Mouse (Mus musculus) stomach, embryonic 16.5 days (tissue): ENCODE measurements around the gene Prkcz. TPM values are rescaled to one million over a fixed set of nuclear protein-coding genes. Genes with fewer than 3 reads are reported as not detected.

Source experiments
- ATAC-seq: fragments of 200-750 bp; cut with Nextera tagmentation; 2 replicates; pipeline ENCODE4 v1.8.0; 2017; ENCODE audit warnings: moderate number of reproducible peaks, moderate TSS enrichment; ENCODE audit not compliant: insufficient read depth, low FRiP score
- H3K27ac ChIP-seq: fragments of 300-500 bp; sonication (generic); 2 replicates; pipeline ENCODE4 v1.5.1; 2014; ENCODE audit warnings: low read length
- H3K27me3 ChIP-seq: fragments of 300-500 bp; sonication (generic); 2 replicates; pipeline ENCODE4 v1.6.1; 2014; ENCODE audit warnings: low read length, control low read depth, mixed read lengths; ENCODE audit not compliant: control insufficient read depth, insufficient read depth
- H3K36me3 ChIP-seq: fragments of 300-500 bp; sonication (generic); 2 replicates; pipeline ENCODE4 v1.6.1; 2014; ENCODE audit warnings: low read length; ENCODE audit not compliant: control insufficient read depth, insufficient read depth
- H3K4me1 ChIP-seq: fragments of 300-500 bp; sonication (generic); 2 replicates; pipeline ENCODE4 v1.6.1; 2014; ENCODE audit warnings: low read length, control low read depth, mixed read lengths; ENCODE audit not compliant: control insufficient read depth, insufficient read depth
- H3K4me2 ChIP-seq: fragments of 300-500 bp; sonication (generic); 2 replicates; pipeline ENCODE4 v1.6.1; 2014; ENCODE audit warnings: low read depth, low read length, mixed read lengths
- H3K4me3 ChIP-seq: fragments of 300-500 bp; sonication (generic); replicated peaks from 2 replicates; pipeline ENCODE4 v1.5.1; 2014; ENCODE audit warnings: mild to moderate bottlenecking, low read length
- H3K9ac ChIP-seq: fragments of 300-500 bp; sonication (generic); 2 replicates; pipeline ENCODE4 v1.6.1; 2014; ENCODE audit warnings: low read length
- H3K9me3 ChIP-seq: fragments of 300-500 bp; sonication (generic); replicated peaks from 2 replicates; pipeline ENCODE4 v1.6.1; 2016; ENCODE audit warnings: low read length, control low read depth; ENCODE audit not compliant: control insufficient read depth
- WGBS: fragments of 180-500 bp; shearing (Covaris S2); extraction: QIAGEN DNeasy Blood & Tissue Kit; methylation state at CpG from one replicate; pipeline ENCODE4 v1.1.7; 2014; 5-methylcytosine and 5-hydroxymethylcytosine counted together
- polyA plus RNA-seq: library from polyadenylated mRNA; unstranded; fragments of >200 nt; fragmentation: Nextera tagmentation; extraction: Ambion mirVana; gene quantifications from 2 replicates; pipeline ENCODE4 v1.2.1, GENCODE M21; 2015

Prkcz gene
- polyA plus RNA-seq, 1 experiment from 2014 or later: 16.7 TPM

DNA sequence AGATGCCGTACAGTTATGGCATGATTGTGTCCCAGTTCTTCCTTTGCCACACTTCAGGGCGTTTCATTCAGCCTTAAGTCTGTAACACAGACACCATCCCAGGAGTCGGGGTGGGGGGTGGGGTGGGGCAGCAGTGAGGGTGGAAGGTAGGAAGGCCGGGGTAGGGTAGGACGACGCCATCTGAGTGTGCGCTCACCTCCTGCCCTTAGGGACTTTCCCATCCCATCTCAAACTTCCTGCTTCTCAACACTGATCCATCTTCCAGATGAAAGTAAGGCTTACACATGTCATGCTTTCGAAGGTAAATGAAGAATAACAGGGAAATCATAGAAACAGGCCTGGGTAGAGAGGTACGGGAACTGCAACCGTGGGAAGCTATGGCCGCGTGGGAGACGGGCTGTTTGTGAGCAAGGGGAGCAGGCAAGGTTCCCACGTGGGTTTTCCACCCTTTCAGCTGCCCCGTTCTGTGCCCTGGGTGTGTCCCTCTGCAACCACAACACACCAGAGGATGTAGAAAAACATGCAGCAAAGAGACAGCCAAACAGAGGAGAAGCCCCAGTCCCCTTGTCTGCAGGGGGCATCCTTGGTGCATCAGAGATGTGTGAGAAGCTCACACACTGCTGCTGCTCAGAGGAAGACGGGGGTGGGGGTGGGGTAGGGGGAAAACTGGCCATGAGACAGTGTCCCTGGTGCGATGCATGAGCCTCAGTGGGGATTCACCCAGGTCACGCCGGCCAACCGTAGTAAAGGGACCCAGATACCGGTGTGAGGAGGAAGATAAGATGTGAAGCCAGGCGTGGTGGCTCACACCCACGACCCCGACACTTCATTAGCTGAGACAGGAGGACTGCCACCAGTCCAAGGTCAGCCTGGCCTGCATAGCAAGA lies 54.6 kb downstream of the Prkcz start:
- Histone ChIP-seq H3K27ac (no peak overlapping the region), H3K4me3 (no peak overlapping the region), H3K9me3 (no peaks in the 10 kb centered on the region), H3K36me3 (no peaks in the 10 kb centered on the region), H3K9ac (no peak overlapping the region), H3K4me1 (peaks cover 8% of the 10 kb centered on the region; the same call in 1 of the 2 replicates), H3K4me2 (no peak overlapping the region), H3K27me3 (no peaks in the 10 kb centered on the region)
- WGBS: 52% methylated on average over 24 of the region's 24 CpGs
- no peak for ATAC-seq

DNA sequence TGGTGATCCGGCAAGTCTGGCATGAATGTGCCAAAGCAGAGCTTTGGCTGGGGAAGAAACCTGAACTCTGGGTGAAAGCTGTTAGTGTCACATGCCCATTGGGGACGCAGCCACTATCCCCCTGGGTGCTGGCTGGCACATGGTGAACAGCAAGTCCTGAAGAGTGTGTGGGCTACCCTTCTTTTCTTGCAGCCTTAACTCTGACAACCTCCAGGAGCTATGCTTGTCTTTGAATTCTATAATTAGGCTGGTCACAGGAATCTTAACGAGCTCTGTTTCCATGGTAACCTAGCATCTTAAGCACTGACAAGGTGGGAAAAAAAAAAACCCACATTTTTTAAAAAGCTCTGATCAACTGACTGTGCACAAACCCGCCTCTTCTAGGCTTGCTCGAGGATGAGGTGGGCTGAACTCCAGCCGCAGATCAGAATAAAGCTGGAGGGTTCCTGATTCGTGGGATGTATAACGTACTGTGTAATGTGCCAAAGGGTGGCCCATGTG lies 55.6 kb downstream of the Prkcz start:
- Histone ChIP-seq H3K4me2 (no peak overlapping the region), H3K4me1 (peaks cover 8% of the 10 kb centered on the region; the same call in 1 of the 2 replicates), H3K4me3 (no peak overlapping the region), H3K9me3 (no peaks in the 10 kb centered on the region), H3K9ac (no peak overlapping the region), H3K27me3 (no peaks in the 10 kb centered on the region), H3K36me3 (no peaks in the 10 kb centered on the region), H3K27ac (no peak overlapping the region)
- 75% methylated on average over 8 of the region's 8 CpGs for WGBS
- no peak for ATAC-seq

DNA sequence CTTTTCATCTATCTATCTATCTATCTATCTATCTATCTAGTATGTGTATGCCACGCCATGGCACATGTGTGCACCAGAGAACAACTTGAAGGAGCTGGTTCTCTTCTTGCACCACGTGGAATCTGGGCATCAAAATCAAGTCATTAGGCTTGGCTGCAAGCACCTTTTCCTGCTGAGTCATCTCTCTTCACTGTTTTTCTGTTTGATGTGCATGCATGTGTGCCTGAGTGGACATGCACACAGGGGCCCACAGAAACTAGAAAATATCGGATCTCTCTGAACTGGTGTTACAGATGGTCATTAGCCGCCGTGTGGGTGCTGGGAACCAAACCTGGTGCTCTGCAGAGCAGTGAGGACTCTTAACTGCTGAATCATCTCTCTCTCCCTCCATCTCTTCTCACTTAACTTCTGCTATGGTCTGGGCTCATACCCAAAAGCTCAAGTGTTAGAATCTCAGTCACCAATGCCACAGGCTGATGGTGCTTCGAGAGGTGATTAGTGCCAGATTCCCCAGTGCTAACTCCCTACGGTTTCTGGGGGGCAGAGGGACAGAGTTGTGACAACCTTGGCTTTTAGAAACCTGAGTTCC lies 56.6 kb downstream of the Prkcz start:
- no peak for ATAC-seq
- H3K4me3 ChIP-seq: no peak overlapping the region
- H3K27me3 ChIP-seq: no peaks in the 10 kb centered on the region
- no peaks in the 10 kb centered on the region for H3K9me3 ChIP-seq
- no peak overlapping the region for H3K4me2 ChIP-seq
- no peaks in the 10 kb centered on the region for H3K36me3 ChIP-seq
- WGBS: 79% methylated on average over 7 of the region's 7 CpGs
- H3K4me1 ChIP-seq: peaks cover 8% of the 10 kb centered on the region; the same call in 1 of the 2 replicates
- H3K9ac ChIP-seq: no peak overlapping the region
- H3K27ac ChIP-seq: no peak overlapping the region

DNA sequence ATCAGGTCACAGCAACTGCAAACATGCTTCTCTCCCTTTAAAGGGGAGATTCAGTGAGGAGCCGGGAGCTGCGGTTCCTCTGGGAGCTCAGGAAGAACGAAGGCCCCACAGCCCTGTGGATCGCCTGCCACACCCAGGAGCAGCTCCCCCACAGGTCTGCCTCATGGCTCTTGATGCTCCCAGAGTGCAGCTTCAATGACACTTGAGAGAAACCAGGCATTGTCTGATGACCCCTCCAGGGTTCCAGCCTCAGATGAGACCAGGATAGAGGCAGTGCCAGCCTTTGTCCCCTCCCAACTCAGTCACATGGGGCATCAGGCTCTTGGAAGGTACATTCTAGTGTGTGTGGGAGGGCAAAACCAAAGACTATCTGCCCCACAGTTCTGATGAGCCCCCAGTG lies 59.2 kb downstream of the Prkcz start:
- WGBS: 36% methylated on average over 4 of the region's 4 CpGs
- no peak for ATAC-seq
- H3K4me2 ChIP-seq: no peak overlapping the region

DNA sequence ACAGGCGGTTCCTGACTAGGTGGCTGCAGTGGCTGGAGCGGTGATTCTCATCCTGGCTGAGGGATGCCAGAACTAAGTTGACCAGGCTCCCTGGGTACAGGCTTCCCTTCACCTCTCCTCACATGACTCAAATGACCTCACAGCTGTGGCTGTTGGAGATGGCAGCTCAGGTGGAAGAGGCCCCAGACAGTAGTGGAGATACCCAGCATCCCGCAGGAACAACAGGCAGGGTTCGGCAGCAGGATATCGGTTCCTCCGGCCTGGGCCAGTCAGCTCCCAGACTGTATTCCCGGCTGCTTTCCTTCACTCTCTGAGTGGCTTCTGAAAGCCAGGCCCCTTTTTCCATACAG lies 60.1 kb downstream of the Prkcz start:
- WGBS: 89% methylated on average over 7 of the region's 7 CpGs
- H3K4me3 ChIP-seq: no peak overlapping the region
- H3K9ac ChIP-seq: no peak overlapping the region
- H3K36me3 ChIP-seq: no peaks in the 10 kb centered on the region
- H3K27ac ChIP-seq: no peak overlapping the region
- no peak for ATAC-seq
- no peak overlapping the region for H3K4me2 ChIP-seq
- no peaks in the 10 kb centered on the region for H3K27me3 ChIP-seq
- H3K4me1 ChIP-seq: no peaks in the 10 kb centered on the region
- no peaks in the 10 kb centered on the region for H3K9me3 ChIP-seq

More for the DNA sequence above, 59.2 kb downstream of the Prkcz start:
- Histone ChIP-seq H3K9ac (no peak overlapping the region), H3K4me1 (no peaks in the 10 kb centered on the region), H3K27ac (no peak overlapping the region), H3K36me3 (no peaks in the 10 kb centered on the region), H3K4me3 (no peak overlapping the region), H3K27me3 (no peaks in the 10 kb centered on the region), H3K9me3 (no peaks in the 10 kb centered on the region)

DNA sequence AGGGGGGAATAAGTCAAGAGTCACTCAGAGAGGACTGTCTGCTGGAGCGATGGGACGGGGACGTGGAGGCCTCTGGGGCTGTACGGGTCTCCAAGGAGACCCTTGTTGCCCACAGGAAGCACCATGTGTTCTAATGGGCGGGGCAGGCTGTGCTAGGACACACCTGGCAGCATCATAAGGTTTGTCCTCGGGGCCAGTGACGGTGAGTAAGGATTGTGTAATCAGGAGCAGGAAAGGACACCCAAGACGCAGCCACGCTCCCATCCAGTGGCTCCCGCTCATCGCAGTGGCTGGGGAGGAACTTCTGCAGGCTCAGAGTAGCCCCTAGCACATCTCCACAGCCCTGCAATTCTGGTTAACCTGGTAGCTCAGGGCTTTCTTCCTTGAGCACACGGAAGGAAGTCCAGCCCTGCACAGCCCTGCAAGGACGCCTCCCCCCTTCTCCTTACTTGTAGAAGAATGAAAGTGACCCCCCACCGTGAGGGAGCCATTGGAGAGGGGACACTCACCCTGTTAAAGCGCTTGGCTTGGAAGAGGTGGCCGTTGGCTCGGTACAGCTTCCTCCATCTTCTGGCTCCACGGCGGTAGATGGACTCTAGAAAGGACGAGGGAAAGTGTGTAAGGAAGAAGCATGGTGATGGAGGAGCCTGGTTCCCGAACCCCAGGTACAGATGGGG lies 60.6 kb downstream of the Prkcz start:
- peak; percentile 17; the same call in 1 of the 2 replicates for ATAC-seq
- Histone ChIP-seq H3K36me3 (no peaks in the 10 kb centered on the region), H3K9ac (no peak overlapping the region), H3K27ac (no peak overlapping the region), H3K4me3 (no peak overlapping the region), H3K4me2 (no peak overlapping the region), H3K9me3 (no peaks in the 10 kb centered on the region), H3K27me3 (no peaks in the 10 kb centered on the region), H3K4me1 (no peaks in the 10 kb centered on the region)
- WGBS: 75% methylated on average over 21 of the region's 21 CpGs

DNA sequence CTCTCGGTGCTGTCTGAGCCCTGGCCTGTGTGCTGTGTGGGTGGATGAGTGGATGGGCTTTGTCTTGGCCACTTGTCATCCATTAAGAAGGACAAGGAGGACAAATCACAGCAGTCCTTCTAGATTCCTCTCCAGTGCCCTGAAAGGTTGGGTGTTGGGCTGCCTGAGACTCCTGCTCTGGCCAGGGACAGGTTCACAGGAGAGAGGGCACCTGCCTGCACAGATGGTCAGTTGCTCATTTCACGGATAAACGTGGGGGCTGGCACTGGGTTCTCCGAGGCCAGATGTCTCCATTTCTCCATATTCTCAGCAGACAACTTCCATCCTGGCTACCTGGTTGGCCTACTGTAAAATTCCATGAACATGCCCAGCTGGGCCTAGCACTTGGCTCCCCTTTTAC lies 62.3 kb downstream of the Prkcz start:
- H3K27me3 ChIP-seq: no peaks in the 10 kb centered on the region
- H3K36me3 ChIP-seq: no peaks in the 10 kb centered on the region
- H3K9me3 ChIP-seq: no peaks in the 10 kb centered on the region
- no peak overlapping the region for H3K27ac ChIP-seq
- 81% methylated on average over 4 of the region's 4 CpGs for WGBS
- no peaks in the 10 kb centered on the region for H3K4me1 ChIP-seq
- no peak overlapping the region for H3K9ac ChIP-seq
- H3K4me2 ChIP-seq: no peak overlapping the region
- no peak for ATAC-seq
- no peak overlapping the region for H3K4me3 ChIP-seq

DNA sequence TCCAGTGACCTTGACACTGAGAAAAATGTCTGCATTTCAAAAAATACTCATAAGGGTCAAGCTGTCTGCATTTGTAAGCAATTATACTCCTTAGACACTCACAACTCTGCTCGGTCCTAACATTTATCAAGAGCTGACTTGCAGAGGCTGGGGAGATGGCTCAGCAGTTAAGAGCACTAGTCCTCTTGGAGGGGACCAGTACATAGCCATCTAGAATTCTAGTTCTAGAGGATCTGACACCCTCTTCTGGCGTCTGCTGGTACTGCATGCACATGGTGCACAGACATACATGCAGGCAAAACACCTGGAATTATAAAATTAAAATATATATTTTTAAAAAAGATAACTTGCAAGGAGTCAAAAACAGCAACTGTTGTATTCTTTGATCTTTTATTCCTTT lies 64.1 kb downstream of the Prkcz start:
- no peaks in the 10 kb centered on the region for H3K27me3 ChIP-seq
- no peak overlapping the region for H3K4me3 ChIP-seq
- 54% methylated on average over 2 of the region's 2 CpGs for WGBS
- no peaks in the 10 kb centered on the region for H3K4me1 ChIP-seq
- H3K9me3 ChIP-seq: no peaks in the 10 kb centered on the region
- H3K36me3 ChIP-seq: no peaks in the 10 kb centered on the region
- ATAC-seq: no peak
- H3K27ac ChIP-seq: no peak overlapping the region
- H3K9ac ChIP-seq: no peak overlapping the region
- H3K4me2 ChIP-seq: no peak overlapping the region

DNA sequence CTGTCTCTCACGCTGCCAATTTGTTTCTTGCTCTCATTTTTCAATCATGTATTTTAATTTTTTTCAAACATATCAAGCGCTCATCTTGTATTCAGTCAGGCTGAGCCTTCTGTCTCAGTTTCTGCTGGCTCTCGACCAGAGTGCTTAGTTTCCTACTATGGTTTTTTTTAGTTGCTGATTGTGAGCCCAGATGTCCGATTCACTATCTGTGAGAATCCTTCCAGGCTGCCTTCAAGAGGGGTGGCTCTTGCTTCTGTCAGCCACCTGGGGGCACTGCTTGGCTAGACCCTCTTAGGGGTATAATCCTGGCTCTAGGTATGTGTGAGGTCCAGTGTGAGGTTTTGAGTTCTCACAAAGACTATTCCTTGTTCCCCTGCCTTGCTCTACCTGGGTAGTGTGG lies 65.2 kb downstream of the Prkcz start:
- H3K27ac ChIP-seq: no peak overlapping the region

More for the DNA sequence above, 65.2 kb downstream of the Prkcz start:
- Histone ChIP-seq H3K36me3 (no peaks in the 10 kb centered on the region), H3K9me3 (no peaks in the 10 kb centered on the region), H3K4me2 (no peak overlapping the region), H3K4me3 (no peak overlapping the region), H3K4me1 (no peaks in the 10 kb centered on the region), H3K27me3 (no peaks in the 10 kb centered on the region), H3K9ac (no peak overlapping the region)
- ATAC-seq: no peak
- WGBS: 59% methylated on average over 4 of the region's 4 CpGs
